Mouse (Mus musculus) ZHBTc4 (cell line): Measurements from ENCODE around the gene Dennd2c.
"Not testable (repeated sequence)": the region's sequence is repeated elsewhere in the genome, so short reads cannot be mapped to it uniquely, and the experiment has no call there.

Experiments used
- DNase-seq: peaks from one replicate; pipeline ENCODE4 v3.0.0-alpha.2; 2011; ENCODE audit warnings: low read depth, low spot score

The Dennd2c gene

GRCm38 (mm10) chr3:103107565-103108240, 5.3 kb downstream of the Dennd2c start:
- DNase-seq = peak; percentile 89

GRCm38 (mm10) chr3:103112216-103112615, 9.8 kb downstream of the Dennd2c start:
- DNase-seq = no peak

- DNase-seq = no peak
Observed at GRCm38 (mm10) chr3:103123636-103124035, 21.2 kb downstream of the Dennd2c start.

- DNase-seq = no peak
Observed at GRCm38 (mm10) chr3:103126138-103126537, 23.7 kb downstream of the Dennd2c start.

GRCm38 (mm10) chr3:103127177-103127576, 24.8 kb downstream of the Dennd2c start:
- peak; percentile 76 for DNase-seq

GRCm38 (mm10) chr3:103127721-103128120, 25.3 kb downstream of the Dennd2c start:
- DNase-seq = peak; percentile 74

- DNase-seq = no peak
Observed at GRCm38 (mm10) chr3:103128251-103128650, 25.8 kb downstream of the Dennd2c start.

- no peak for DNase-seq
Observed at GRCm38 (mm10) chr3:103129367-103130159, 27.2 kb downstream of the Dennd2c start.

GRCm38 (mm10) chr3:103130236-103130751, 27.9 kb downstream of the Dennd2c start:
- DNase-seq = no peak

- no peak for DNase-seq
Observed at GRCm38 (mm10) chr3:103133098-103133497, 30.7 kb downstream of the Dennd2c start.

GRCm38 (mm10) chr3:103136414-103137077, 34.1 kb downstream of the Dennd2c start:
- DNase-seq = no peak

GRCm38 (mm10) chr3:103139047-103139446, 36.6 kb downstream of the Dennd2c start:
- DNase-seq = no peak

GRCm38 (mm10) chr3:103140095-103140838, 37.9 kb downstream of the Dennd2c start:
- DNase-seq = not testable (repeated sequence)

GRCm38 (mm10) chr3:103141287-103141686, 38.9 kb downstream of the Dennd2c start:
- peak; percentile 45 for DNase-seq

- DNase-seq = no peak
Observed at GRCm38 (mm10) chr3:103142366-103142765, 40.0 kb downstream of the Dennd2c start.

GRCm38 (mm10) chr3:103145336-103145735, 42.9 kb downstream of the Dennd2c start:
- DNase-seq = peak; percentile 67

- DNase-seq = peak; percentile 57
Observed at GRCm38 (mm10) chr3:103145791-103146190, 43.4 kb downstream of the Dennd2c start.

GRCm38 (mm10) chr3:103146330-103147166, 44.1 kb downstream of the Dennd2c start:
- DNase-seq = peak; percentile 96

GRCm38 (mm10) chr3:103147775-103148174, 45.4 kb downstream of the Dennd2c start:
- no peak for DNase-seq

GRCm38 (mm10) chr3:103148941-103149340, 46.5 kb downstream of the Dennd2c start:
- no peak for DNase-seq
